Mouse (Mus musculus) retina, adult 2 months (tissue): ENCODE measurements around the gene Greb1.
A peak's percentile ranks its signal among the peaks of the same experiment; 100 is the strongest.

Experiments used
- DNase-seq: peaks from one replicate; pipeline ENCODE4 v3.0.0-alpha.2; 2012; ENCODE audit warnings: low read depth, low spot score

The Greb1 gene

DNA sequence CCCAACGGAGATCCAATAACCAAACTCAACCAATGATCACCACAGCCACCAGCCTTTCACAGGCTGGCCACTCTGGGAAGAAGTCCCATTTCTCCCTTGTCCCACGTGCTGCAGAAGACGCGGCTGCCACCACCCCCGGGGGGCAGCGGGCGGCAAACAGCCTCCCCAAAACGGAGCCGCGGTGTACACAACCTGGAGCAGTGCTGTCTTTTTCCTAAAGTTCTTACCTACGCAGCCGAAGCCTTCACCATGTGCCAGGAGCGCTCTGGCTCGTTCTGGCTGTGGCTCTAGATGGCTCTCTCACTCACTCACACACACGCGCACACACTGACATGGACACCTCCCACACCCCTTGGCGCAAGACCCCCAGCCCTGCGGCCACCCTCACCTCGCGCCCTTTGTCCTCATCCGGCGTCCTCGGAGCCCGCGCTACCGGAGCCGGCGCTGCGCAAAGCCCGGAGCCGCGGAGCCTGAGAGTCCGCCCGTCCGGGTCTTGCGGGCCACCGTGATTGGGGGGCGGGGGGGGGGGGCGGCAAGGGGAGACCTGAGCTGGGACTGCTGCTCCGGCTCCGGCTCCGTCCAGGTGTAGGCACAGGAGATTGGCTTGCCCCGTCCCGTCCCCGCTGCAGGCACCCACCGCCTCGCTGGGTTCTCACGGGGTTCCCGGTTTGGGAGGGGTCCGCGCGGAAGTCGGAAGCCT, at the start of gene Greb1:
Gene Greb1, minus strand, starts transcription at position 628 of the 700 bp plus-strand sequence.
- no peak for DNase-seq

DNA sequence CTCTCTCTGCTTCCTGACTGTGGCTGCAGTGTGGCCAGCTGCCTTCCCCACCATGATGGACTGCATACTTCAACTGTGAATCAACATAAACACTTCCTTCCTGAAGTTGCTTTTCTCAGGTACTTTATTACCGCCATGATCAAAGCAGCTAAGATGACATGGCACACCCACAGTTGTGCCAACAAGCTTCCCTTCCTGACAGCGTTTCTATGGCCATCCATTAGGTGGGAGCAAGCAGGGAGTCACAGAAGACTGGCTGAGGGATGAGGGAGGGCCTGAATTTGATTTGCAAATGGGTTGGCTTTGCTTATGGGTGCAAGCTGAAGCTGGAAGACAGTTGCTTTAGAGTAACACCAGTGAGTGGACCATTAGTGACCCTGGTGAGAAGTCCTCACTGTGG, 49.1 kb upstream of the Greb1 start:
- DNase-seq = no peak

GRCm38 (mm10) chr12:16848501-16848900, 47.8 kb upstream of the Greb1 start:
- no peak for DNase-seq

DNA sequence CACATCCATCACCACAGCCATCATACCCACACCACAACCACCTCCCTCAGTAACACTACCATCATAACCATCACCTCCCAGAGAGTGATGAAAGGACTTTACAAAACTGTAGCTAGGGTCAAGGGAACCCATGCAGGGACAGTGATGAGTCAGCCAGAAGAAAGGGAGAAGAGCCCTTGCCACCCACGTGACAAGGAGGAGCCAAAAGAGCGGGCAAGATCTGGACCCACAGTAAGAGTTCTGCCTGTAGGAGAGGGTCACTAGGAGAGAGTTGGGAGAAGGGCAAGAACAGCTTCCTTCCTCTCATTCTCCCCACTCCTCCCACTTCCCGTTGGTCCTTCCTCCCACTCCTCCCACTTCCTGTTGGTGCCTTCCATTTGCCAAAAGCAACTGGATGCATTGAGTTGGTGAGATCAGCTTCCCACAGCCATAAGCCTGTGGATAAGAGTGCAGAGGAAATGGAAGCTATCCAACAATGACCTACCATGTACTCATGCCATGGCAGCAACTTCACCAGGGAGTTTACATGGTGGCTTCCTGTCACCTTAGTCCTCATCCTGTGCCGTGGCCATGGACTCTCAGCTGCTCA, 46.6 kb upstream of the Greb1 start:
- no peak for DNase-seq

GRCm38 (mm10) chr12:16844623-16845592, 44.2 kb upstream of the Greb1 start:
- no peak for DNase-seq

GRCm38 (mm10) chr12:16840842-16841782, 40.4 kb upstream of the Greb1 start:
- DNase-seq = no peak

DNA sequence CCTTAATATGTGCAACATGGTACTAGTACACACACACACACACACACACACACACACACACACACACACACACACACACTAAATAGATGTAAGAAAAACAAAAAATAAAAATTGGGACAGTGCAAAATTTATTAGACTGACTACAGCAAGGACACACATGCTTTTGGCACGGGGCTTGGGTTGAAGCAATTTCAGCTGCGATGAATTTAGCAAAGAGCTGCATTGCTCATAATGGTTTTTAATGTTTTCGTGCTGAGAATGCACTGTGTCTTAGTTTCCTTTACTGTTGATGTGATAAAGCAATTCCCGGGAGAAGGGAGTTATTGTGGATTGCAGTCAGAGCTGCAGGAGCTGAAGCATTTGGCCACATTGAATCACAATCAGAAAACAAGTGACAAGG, 37.1 kb upstream of the Greb1 start:
- no peak for DNase-seq

GRCm38 (mm10) chr12:16836188-16836587, 35.5 kb upstream of the Greb1 start:
- DNase-seq = no peak

DNA sequence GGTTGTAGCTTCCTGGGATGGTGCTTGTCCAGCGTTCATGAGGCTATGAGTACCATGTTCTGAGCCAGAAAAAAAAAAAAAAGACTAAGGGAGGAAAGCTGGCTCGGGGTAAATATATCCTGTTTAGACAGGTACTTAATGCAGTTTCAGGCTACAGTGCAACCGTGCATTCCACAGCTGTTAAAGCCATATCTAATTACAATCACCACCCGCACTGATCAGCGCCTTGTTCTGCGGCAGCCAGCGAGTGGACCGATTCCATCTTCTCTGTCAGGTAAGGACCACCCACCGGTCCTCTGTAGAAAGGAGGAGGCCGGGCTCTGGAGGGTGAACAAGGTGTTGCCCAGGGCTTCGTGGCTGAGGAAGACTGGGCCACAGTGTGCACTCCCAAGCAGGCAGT, 34.0 kb upstream of the Greb1 start:
- no peak for DNase-seq

GRCm38 (mm10) chr12:16831071-16831470, 30.4 kb upstream of the Greb1 start:
- DNase-seq = no peak

GRCm38 (mm10) chr12:16829785-16830184, 29.1 kb upstream of the Greb1 start:
- no peak for DNase-seq

- no peak for DNase-seq
Measured at GRCm38 (mm10) chr12:16828505-16828904, 27.8 kb upstream of the Greb1 start.

DNA sequence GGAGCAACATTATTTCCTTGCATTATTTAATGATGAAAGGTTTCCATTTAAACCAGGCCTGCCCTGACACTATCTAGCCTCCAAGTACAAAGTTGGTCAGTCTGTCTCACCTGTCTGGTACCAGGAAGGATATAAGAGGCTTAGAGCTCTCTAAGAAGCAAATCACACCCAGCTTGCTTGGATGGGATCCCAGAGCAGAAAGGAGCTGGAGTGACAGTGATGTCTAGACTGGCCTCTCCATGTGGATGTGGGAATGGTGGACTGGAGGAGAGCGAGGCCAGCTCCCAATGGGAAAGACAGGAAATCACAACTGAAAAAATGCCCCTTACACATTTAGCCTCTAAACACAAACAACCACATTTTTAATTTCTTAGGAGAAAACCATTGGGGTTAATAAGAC, 23.0 kb upstream of the Greb1 start:
- DNase-seq = no peak

GRCm38 (mm10) chr12:16822181-16822734, 21.6 kb upstream of the Greb1 start:
- no peak for DNase-seq

- no peak for DNase-seq
Measured at GRCm38 (mm10) chr12:16820761-16821160, 20.1 kb upstream of the Greb1 start.

- DNase-seq = no peak
Measured at GRCm38 (mm10) chr12:16818513-16818912, 17.8 kb upstream of the Greb1 start.

DNA sequence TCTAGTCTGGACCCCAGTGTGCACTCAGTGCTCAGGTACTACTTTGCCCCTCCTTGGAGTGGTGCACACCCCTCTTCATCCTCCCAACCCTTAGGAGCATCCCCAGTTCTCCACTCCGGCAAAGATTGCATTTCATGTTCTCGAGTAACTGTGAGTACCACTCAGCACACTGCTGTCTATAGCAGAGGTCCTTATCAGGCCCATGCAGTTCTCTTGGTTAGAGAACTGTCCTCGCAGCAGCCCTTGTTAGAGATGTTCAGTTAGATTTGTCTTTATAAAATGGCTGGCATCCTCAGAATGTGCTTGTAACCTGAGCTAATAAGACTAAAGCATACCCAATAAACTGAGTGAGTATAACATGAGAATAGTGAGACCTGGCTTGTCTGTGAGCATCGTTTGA, 16.5 kb upstream of the Greb1 start:
- no peak for DNase-seq

GRCm38 (mm10) chr12:16811477-16811876, 10.8 kb upstream of the Greb1 start:
- no peak for DNase-seq

DNA sequence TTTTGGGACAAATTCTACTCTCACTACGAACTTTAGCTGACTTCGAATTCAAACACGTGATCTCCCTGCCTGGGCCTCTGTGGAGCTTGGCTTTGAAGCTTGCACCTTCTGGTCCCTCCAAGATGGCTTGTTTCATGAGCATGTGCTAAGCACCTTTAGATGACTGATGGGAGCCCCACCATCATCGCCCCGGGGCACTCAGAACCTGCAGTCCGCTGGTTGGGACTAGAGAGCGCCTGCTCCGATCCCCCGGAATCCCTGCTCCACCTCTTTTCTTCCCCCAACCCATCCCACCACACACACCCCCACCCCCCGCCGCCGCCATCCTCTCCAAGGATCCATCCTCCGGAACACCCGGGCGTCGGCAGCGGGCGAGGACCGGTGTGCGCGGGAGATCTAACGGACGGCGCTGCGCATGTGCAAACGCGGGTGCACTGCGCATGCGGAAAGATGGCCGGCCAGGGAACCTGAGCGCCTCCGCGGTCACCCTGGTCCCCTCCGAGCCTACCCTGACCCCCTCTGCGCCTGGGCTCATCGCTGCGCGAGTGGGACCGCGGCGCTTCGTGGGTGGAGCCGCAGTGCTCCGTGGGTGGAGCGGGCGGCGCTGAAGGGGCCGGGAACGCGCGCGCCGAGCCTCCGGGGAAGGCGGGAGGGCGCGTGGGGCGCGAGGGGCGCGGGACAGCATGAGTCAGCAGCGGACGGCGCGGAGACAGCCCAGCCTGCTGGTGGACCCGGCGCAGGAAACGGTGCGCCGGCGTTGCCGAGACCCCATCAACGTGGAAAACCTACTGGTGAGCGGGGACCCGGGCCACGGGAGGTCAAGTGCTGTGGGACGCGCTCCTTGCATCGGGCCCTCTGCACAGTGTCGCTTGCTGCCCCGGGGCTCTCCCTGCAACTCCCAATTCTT, 10.1 kb upstream of the Greb1 start, which contains the start of gene E2f6:
Gene E2f6, plus strand, starts transcription at position 439 of the 907 bp plus-strand sequence.
- peak; percentile 62 for DNase-seq

- no peak for DNase-seq
Measured at GRCm38 (mm10) chr12:16808045-16808444, 7.4 kb upstream of the Greb1 start.
